Mouse (Mus musculus): Measurements from ENCODE around the gene Iqsec1.

Gene Iqsec1

DNA sequence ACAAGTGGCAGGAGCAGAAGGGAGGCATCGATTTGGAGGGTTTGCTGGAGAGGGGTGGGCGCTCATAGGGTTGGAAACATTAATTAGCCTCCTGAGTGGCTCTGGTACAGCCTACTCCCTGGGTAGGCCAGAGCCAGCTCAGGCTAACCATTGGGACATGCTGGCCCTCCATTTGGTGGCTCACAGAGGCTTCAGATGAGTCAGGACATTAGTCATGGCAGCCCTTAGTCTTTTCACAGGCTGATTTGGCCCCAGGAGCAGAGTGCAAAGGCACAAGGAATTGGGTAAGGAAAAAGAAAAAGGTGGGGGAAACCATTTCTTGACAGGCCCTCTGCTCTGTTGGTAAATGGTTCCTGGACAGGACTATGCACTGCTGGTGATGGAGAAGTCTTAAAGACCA, 287.1 kb downstream of the Iqsec1 start:
- no peak for DNase-seq

DNA sequence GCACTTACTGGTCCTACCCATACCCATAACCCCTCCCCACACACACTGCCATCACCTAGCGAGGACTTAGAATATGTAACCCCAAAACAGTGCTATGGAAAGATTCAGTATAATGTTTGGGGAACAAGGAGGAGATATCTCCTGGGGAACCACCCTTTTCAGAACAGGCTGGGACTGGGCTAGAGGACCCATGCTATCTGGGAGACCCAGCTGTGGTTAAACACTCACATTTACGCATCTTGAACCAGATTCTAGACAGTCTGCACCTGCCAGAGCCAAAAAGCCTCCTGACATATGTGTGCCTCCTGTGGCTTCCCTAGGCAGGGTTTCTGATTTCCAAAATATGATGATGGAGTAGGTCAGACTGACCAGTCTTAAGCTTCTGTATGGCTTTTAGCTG, 287.7 kb downstream of the Iqsec1 start:
- no peak for DNase-seq

- DNase-seq: no peak
Measured at GRCm38 (mm10) chr6:90700068-90700467, 288.4 kb downstream of the Iqsec1 start.

- DNase-seq: no peak
Measured at GRCm38 (mm10) chr6:90698843-90699242, 289.6 kb downstream of the Iqsec1 start.

- peak; percentile 56 to 65 for DNase-seq
Measured at GRCm38 (mm10) chr6:90695754-90696153, 292.7 kb downstream of the Iqsec1 start.

DNA sequence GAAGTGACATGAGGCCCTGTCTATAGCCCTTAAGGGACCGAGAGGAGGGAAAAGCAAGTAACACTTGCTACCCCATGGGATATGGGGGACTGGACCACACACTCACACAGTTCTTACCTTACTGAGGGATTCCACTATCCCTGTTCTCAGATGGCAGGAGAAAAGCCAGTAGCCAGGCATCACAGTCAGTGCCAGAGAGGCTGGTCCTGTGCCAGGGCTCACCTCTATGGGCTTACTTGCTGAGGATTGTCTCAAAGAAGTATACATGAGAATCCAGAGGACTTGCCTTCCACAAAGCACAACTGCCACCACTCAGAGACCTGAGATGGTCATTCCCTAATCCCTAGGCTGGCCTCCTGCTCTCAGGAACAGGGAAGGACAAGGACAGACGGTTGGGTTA, 296.1 kb downstream of the Iqsec1 start:
- peak; percentile 77 to 79 for DNase-seq

- DNase-seq: no peak
Measured at GRCm38 (mm10) chr6:90691935-90692334, 296.6 kb downstream of the Iqsec1 start.

DNA sequence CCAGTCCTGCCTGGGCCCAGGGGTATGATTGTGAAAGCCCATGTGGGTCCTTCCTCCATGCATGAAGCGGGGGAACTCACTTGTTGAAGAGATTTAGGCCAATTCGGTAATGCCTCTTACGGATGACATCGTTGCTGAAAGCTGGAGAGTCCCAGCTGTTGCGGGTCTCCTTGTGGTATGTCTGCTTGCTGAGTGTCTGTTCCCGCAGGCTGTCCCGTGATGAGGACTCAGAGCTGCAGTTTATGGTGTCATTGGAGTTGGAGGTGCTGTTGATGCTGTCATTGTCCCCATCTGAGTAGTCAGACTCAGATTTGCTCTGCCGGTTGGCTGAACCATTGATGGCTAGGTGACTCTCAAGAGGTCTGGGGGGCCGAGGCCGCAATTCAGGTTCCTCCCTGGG, 299.0 kb downstream of the Iqsec1 start:
- no peak for DNase-seq

DNA sequence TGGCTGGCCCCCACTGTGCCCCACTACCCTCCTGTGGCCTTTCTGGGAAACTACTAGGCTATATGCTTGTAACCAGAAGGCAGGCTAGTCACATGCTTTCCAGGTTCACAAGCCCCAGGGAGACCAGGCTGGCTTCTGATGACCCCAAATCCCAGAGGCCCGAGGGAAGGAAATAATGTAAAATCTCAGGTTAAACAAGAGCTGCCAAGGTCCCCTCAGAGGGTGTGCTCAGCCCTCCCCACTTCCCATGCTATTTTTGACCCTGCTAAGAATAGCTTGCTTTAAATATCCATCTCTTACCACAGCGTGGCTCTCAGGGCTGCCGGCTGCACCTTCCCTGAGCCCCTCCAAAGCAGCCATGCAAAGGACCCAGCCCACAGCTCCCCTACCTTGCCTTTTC, 299.7 kb downstream of the Iqsec1 start:
- DNase-seq: peak in 1 of 2 experiments; percentile 28

DNA sequence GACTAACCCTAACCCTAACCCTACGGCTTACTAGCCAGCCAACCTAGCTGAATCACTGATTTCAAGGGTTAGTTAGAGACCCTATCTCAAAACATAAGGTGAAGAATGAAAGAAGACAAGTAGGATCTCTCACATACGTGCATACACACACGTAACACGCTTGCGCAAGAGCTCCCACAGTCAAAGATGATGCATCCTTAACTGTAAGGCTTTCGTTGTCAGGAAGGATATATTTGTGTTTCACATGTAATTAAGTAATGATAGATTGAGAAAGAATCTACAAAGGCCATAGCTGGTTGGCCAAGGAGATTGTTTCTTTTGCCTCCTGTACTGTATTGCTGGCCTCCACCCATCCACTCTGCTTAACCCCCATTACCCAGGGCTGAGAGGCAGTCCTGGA, 300.5 kb downstream of the Iqsec1 start:
- DNase-seq: no peak

DNA sequence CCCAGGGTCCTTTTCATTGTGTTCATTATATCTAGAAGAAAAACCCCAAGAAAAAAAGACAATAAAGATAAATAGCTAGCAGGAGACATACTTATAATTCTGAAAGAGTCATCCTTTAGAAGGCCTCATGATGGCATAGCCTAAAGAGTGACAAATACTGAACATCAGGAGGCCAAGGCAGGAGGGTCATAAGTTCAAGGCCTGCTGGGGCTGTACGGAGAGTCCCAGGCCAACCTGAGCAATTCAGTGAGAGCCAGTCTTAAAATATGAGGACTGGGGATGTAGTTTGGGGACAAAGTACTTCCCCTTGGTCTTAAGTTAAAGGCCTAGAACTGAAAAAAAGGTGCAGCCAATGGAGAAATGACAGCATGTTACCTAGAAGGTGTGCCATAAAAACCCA, 301.7 kb downstream of the Iqsec1 start:
- DNase-seq: no peak

DNA sequence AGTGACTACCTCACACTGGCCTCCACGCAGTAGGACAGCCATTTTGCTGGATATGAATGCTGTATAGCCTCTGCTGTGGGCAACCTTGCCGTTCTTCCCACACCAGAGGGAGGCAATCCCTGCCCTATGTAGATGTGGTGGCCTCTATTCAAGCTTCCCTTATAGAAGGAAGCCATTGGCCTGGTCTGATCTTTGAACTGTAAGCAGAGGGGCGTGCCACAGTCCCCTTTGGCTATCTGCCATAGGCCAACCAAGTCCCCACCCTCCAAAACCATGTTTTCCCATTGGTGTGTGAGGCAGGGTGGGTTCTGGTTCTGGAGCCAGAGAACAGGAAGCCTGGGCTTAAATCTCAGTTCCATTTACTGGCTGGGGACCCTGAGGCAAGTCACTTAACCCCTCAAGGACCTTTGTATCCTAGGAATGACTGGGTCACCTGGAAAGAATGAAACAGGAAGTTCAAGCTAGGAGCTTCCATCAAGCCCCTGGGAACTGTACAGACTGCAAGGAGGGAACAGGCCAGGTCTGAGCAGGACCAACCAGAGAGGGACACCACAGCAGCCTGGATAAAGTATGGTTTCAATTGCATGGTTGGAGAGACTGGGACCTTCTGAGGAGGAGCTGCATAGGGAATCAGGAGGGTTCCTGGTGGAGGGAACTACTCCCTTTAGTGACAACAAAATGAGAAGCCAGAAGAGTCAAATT, 304.5 kb downstream of the Iqsec1 start:
- no peak for DNase-seq

- no peak for DNase-seq
Measured at GRCm38 (mm10) chr6:90680401-90680800, 308.1 kb downstream of the Iqsec1 start.

GRCm38 (mm10) chr6:90678759-90679158, 309.7 kb downstream of the Iqsec1 start:
- DNase-seq: no peak

GRCm38 (mm10) chr6:90668693-90669092, 319.8 kb downstream of the Iqsec1 start:
- DNase-seq: no peak

GRCm38 (mm10) chr6:90663736-90664135, 324.7 kb downstream of the Iqsec1 start:
- no peak for DNase-seq

DNA sequence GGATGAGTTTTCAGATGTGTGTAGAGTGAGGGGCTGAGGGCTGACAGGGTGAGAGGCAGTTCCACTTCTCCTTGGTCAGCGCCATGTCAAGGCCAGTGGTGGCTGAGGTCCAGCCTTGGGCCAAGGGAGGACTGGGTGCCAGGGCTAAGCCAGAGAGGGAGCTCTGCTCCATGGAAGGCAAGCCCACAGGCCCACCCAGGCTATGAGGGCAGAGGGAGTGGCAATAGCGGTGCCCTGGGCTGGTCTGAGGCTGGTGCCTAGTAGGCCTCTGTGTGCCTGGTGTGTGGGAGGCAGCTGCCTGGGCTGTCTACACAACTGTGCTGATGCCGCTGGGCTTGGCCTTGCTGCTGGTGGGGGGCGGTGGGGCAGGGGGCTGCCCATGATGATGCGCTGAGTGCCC, 326.3 kb downstream of the Iqsec1 start:
- no peak for DNase-seq

- DNase-seq: no peak
Measured at GRCm38 (mm10) chr6:90661029-90661399, 327.5 kb downstream of the Iqsec1 start.

GRCm38 (mm10) chr6:90660398-90661028, 328.0 kb downstream of the Iqsec1 start:
- no peak for DNase-seq

DNA sequence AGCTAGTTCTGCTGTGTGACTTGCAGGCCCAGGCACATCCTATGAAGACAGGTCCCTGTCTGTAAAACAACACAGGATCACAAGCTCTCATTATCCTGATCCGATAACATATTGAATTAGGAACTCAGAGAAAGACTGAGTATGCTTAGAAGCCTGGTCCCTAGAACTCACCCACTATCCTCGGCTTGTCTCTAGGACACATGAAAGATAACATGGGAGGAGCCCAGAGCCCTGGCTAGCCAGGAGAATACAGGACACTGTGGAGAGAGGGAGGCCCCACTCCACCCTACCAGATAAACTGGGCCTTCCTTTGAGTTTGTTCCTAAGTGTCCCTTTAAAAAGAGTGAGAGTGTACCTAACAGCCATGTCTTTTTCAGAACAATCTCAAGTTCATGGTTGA, 328.6 kb downstream of the Iqsec1 start:
- no peak for DNase-seq

GRCm38 (mm10) chr6:90656344-90656850, 332.1 kb downstream of the Iqsec1 start:
- peak in 1 of 2 experiments; percentile 53 for DNase-seq

- DNase-seq: peak; percentile 64 to 69
Measured at GRCm38 (mm10) chr6:90653736-90654135, 334.7 kb downstream of the Iqsec1 start.

- no peak for DNase-seq
Measured at GRCm38 (mm10) chr6:90650634-90651033, 337.9 kb downstream of the Iqsec1 start.

- DNase-seq: no peak
Measured at GRCm38 (mm10) chr6:90649279-90649678, 339.2 kb downstream of the Iqsec1 start.

DNA sequence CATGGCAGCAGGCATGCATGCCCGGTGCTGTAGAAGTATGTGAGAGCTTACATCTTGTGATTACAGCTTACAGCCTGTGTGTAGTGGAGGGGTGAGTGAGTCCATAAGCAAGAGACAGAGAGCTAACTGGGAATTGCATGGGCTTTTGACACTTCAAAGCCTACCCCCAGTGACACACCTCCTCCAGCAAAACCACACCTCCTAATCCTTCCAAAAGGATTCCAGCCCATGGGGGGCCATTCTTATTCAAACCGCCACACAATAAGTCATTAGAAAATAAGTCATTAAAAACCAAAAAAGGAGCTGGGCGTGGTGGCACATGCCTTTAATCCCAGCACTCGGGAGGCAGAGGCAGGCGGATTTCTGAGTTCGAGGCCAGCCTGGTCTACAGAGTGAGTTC, 340.1 kb downstream of the Iqsec1 start:
- DNase-seq: no peak
